Mouse (Mus musculus) forelimb bud, embryonic 11.5 days (tissue): Measurements from ENCODE around the gene Adgrd1.

Experiments
- DNase-seq: peaks from one replicate; pipeline ENCODE4 v3.0.0-alpha.2; 2012; ENCODE audit warnings: low read depth, low spot score

Gene Adgrd1

GRCm38 (mm10) chr5:129196501-129196900 is 100.0 kb downstream of the Adgrd1 start:
- DNase-seq = no peak

DNA sequence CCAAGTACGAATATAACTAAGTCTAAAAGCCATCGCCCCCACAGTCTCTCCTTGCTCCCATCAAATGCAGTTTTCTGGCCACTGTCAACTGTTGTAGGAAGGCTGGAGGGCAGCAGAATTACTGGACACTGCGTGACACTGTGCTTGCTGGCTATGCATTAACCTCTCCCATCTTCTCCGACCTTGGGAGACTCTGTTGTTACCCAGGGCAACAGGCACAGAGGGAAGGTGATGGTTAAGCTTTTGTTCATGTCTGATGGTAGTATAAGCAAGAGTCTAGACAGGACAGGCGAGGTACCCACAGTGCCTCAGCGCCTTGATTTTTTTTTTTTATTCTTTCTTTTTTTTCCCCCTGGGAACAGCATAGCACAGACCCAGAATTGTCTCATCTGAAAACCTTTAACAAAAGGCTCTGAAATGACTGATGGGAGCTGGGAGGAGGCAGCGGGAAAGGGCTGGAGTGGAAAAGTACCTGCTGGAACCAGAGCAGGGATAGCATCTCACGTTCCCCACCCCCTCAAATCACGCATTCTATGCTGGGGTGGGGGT is 100.5 kb downstream of the Adgrd1 start:
- DNase-seq = no peak

- DNase-seq = no peak
Observed at GRCm38 (mm10) chr5:129200132-129200531, 103.6 kb downstream of the Adgrd1 start.

DNA sequence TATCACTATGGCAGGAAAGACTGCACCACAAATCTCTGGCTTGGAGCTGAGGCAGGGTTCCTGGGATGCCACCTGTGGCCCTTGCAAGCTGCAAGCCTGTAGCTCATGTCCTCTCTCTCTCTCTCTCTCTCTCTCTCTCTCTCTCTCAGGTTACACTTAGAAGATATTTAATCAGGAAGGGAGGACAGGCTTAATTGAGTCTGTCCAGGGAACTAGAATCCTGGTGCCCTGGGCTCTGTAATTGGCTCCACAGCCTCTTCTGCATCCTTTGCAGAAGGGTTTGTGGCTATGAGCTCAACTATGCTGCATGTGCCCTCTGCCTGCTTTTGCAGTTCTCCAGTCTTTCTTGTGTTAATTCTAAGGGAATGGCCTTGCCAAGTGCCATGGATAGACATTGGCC is 111.7 kb downstream of the Adgrd1 start:
- DNase-seq = no peak

GRCm38 (mm10) chr5:129208845-129209244 is 112.3 kb downstream of the Adgrd1 start:
- DNase-seq = no peak

DNA sequence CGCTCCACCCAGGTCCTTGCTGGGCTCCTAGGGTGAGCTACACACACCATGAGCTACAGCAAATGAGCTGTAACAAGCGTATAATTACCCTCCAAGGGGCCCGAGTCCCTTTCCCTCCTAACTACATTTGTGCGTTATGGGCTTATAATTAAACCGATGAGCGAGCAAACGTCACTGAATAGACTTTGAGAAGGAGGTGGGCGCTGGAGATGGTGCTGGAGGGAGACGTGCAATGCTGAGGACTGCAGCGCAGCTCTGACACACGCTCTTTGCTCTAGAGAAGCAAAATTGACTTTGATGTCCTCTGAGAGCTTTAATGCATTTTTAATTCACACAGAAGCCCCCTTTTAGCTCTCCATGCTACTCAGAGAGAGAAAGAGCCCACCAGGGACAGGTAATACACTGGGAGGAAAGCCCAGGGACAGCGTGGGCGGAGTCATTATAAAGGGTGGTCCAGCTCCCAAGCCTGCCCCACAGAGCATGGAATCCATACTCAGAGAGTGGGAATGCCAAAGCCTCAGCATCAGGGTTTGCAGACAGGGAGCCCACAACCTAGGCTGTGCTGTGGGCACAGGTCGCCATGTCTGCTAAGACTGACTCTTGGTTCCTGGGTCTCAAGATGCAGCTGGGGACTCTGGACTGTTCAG is 115.0 kb downstream of the Adgrd1 start:
- DNase-seq = no peak

DNA sequence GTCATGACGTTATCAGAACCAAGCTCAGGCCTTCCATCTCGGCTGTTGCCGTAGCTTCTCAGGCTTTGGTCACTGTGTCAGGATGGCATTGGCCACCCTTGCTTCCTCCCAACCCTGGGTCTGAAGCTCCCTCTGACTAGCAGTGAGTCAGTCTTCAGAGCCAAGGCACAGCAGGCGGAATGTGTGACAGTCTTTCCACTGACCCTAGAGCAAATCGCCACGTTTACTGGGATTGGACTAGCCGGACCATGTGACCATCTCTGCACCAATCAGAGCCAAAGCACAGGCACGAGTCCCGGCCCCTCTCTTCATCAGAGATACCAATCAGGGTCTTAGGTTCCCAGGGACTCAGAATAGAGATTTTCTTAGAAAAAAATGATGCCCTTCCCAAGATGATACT is 117.5 kb downstream of the Adgrd1 start:
- no peak for DNase-seq

- DNase-seq = no peak
Observed at GRCm38 (mm10) chr5:129216001-129216400, 119.5 kb downstream of the Adgrd1 start.

- no peak for DNase-seq
Observed at GRCm38 (mm10) chr5:129217481-129218221, 121.1 kb downstream of the Adgrd1 start.

DNA sequence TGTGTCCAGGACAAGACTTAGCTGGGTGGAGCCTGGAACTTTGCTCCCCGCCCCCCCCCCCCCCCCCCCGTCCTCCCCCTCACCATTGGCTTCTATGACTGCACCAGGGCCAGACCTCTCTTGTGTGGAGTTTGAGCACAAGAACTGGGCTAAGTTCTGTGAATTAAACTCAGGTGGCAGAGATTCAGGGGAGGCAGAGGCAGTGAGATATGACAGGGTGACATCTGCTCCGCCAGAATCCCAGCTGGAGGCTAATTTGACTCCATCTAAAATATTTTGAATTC is 121.6 kb downstream of the Adgrd1 start:
- no peak for DNase-seq

- no peak for DNase-seq
Observed at GRCm38 (mm10) chr5:129218537-129218981, 122.0 kb downstream of the Adgrd1 start.

DNA sequence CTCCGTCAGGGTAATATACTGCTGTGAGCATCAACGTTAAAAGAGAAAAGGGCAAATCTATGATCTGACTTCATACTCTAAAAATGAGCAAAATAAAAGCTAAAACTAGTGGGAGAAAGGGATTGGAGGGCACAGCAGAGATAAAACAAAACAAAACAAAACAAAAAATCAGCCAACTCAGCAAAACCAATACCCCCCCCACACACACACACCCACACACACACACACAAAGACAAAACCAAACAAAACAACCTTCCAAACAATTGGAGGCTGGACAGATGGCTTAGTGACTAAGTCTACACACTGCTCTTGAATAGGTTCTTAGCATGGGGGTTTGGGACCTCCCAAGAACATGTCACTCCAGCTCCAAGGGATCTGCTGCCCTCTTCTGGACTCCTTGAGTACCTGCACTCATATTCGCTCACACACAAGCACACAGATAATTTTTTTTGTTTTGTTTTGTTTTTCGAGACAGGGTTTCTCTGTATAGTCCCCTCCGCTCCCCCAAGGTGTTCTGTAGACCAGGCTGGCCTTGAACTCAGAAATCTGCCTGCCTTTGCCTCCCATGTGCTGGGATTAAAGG is 122.7 kb downstream of the Adgrd1 start:
- no peak for DNase-seq

DNA sequence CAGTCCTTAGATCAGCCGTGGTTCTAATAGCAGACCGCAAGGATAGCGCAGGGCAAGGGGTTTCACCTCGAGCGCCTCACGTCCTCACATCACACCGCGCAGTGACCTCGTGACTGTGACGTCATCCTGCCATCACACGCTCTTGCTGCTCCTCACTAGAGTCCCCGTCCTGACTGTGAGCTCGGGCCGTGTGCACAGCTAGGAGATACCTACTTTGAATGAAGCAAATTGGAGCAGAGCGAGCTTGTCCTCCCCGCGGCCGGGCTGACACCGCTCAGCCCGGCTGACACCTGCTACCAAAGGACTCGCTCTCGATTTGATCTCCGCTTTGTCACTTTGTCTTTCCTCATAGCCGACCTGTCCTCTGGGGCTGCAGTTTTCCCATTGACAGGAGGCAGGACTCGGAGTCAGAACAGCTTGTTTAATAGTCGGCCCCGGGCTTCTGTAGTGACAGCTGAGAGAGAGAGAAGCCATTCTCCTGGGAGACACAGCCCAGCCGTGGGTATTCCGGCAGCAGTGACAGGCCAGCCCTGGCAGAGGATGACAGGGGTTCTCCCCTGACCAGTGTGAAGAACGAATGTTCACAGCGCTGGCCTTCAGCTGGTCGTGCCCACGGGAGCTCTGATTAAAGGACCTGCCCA is 129.4 kb downstream of the Adgrd1 start:
- DNase-seq = no peak

DNA sequence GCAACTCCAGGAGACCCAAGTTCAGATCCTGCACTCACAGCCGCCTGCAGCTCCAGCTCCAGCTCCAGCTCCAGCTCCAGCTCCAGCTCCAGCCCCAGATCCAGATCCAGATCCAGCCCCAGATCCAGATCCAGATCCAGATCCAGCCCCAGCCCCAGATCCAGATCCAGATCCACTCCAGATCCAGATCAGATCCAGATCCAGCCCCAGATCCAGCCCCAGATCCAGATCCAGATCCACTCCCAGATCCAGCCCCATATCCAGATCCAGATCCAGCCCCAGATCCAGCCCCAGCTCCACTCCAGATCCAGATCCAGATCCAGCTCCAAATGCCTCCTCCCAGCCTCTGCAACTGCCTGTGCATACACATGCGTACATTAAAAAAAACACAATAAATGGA is 131.6 kb downstream of the Adgrd1 start:
- no peak for DNase-seq

GRCm38 (mm10) chr5:129233301-129233700 is 136.8 kb downstream of the Adgrd1 start:
- no peak for DNase-seq

GRCm38 (mm10) chr5:129233881-129234432 is 137.4 kb downstream of the Adgrd1 start:
- DNase-seq = no peak

GRCm38 (mm10) chr5:129236366-129236765 is 139.8 kb downstream of the Adgrd1 start:
- DNase-seq = no peak

- DNase-seq = no peak
Observed at GRCm38 (mm10) chr5:129241865-129242264, 145.3 kb downstream of the Adgrd1 start.

GRCm38 (mm10) chr5:129242265-129242664 is 145.7 kb downstream of the Adgrd1 start:
- DNase-seq = no peak

- no peak for DNase-seq
Observed at GRCm38 (mm10) chr5:129243120-129243519, 146.6 kb downstream of the Adgrd1 start.

- DNase-seq = no peak
Observed at GRCm38 (mm10) chr5:129244392-129244791, 147.8 kb downstream of the Adgrd1 start.

DNA sequence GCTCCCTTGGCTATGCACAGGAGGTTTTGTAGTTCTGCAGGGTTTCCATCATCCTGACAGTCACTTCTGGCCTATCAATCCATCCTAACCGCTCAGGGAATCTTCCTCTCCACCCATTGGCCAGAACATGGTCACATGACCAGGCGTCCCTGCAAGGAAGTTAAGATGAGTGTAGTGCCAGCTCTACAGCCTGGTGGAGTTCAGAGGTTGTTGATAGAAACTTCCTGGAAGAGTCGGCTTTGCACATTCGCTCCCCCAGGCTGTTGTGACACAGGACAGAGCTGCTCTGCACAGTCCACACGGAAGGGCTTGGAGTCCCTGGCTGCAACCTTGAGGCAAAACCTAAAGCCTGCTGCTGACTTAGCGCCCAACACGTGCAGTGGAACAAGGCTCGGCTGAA is 152.5 kb downstream of the Adgrd1 start:
- no peak for DNase-seq
